Mouse (Mus musculus) thymus, postnatal 25 days (tissue): ENCODE data around the gene Gsdma2.

Experiments used
- DNase-seq: peaks from one replicate; pipeline ENCODE4 v3.0.0; 2022

The Gsdma2 gene

DNA sequence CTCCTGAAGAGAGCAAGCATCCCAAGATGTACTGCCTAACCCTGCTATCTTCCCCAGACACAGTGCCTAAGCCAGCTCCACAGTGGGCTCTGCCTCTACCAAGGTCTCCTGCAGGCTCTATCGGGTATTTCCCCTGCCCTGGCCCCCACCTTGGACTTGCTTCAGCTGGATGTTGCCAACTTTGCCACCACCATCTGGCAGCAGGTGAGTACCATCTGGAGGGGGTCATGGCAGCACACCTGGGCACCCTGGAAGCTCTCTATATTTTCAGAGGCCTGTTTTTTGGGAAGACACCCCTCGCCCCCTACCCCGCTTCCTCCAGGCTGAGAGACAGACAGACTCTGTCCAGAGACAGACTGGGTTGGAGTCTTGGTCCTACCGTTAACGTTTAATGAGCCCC, 55.8 kb downstream of the Gsdma2 start:
- no peak for DNase-seq

DNA sequence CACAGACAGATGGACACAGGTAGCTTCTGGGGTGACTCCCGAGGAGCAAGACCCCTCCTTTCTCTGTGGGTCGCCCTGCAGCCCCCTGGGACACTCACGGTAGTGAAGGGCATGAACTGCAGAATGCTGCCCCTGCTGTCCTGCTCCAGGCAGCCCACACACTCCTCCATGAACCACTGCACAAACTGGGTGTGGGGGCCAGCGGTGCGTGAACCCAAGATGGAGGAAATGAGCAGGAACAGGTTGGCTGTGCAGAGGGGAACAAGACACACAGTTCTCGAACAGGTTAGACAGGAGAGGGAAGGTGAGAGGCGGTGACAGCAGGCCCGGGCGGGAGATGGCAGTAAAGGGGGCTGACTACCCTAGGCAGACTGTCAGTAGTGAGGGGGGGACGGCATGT, 58.5 kb downstream of the Gsdma2 start:
- DNase-seq: no peak
